Mouse (Mus musculus) cerebellum, postnatal 25 days (tissue): Measurements from ENCODE around the gene Tjp2.

Experiments
- DNase-seq, 2 experiments: peaks; one replicate each; pipeline ENCODE4 v3.0.0; 2021; ENCODE audit warnings: mixed read lengths in 2 of 2

The Tjp2 gene

GRCm38 (mm10) chr19:24176692-24177091, 48.1 kb downstream of the Tjp2 start:
- DNase-seq: no peak

DNA sequence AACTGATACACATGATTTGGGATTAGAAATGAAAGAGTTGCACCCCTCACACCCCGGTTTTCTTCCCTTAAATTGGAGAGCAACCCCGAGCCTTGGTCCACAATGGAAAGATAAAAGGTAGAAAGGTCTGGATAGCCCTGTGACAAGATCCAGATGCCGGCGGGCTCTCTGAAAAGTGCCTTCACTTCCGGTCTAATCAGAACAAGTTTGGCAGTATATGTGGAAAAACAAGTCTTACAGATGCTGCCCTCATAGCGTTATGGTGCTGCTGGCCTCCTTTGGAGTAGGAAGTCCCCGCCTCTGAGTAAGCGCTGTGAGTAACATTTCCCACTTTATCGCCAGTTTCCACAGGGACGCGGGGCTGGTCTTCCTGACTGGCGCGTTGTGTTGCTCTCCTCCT, 49.9 kb downstream of the Tjp2 start:
- DNase-seq: peak; percentile 24 to 34

DNA sequence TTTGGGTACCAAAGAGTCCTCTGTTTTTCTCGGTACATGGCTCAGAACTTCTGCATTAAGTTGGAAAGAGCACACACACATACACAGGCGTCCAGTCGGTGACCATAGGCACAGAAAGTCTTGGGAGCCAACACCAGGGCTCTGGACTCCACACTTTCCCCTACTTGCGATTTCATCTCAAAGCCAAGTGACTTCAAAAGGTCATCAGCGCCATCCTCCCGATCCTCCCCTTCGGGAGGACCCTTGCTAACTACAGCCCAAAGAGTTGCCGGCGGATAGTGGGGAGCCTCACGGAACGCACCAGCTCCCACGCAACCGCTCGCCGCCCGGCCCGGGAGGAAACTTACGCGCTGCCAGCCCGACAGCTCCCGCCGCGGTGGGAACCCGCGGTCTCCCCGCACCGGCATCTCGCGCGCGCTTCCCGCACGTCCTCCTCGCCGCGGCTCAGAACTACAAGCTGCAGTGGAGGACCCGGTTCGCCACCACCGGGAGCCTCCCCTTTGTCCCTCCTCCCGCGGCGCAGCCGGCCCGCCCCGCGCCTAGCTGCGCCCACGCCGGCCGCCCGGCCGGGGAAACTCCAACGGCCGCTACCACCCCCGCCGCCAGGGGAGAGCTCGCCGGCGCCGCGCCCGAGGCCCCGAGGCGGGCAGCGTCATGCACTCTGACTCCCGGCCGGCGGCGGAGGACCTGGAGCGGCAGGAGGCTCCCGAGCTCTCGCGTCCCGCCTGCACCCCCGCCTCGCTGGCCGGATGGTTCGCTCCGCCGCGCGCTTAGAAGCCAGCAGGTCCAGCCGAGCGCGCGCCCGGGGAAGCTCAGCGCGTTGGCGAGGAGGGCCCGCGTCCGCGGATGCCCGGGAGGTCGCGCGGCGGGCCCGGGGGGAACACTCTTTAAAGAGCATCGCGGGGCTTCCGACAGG, 51.0 kb downstream of the Tjp2 start:
- DNase-seq: peak; percentile 97 to 98

DNA sequence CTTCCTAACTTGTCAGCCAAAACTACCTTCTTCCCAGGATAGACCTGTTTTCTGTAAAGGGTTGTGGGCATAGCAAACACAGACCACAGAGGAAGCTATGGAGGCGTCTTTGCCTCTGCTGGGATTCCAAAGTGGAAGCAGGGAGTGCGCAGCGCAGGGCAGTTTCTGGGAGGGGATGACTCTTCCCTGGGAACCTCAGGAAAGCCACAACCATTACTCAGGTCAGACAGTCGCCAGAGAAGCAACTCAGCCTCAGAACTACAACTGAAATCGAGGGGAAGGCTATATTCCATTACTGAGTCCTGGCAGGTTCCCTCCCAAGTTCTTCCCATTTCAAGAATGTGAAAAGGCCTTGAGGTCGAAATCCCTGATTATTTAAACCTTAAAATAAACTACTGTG, 51.8 kb downstream of the Tjp2 start:
- DNase-seq: no peak

- DNase-seq: no peak
These were observed 56.3 kb downstream of the Tjp2 start for GRCm38 (mm10) chr19:24168531-24168930.

DNA sequence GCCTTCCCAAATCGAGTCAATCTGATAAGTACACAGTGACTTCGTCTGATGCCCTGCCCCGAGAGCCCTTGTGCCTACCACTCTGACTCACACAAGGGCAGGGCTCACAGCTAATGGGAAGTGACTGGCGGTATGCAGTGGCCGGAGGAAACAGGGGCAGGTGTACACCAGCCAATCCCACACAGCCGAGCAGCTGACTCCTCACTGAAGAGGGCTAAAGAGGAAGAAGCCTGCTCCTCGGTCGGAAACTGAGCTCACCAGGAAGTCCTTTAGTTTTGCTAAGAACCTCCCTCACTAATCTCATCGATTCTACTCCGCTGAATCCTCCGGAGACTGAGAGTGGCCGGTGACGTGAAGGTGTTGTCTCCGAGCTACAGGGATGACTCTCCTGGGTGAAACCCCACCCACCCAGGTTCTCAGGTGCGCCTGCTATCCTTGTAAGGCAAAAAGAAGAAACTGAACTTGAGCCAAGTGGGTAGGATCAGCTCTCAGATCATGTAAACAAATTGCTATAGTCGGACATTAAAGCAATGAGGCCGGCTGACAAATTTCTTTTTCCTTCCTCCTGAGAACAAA, 58.2 kb downstream of the Tjp2 start:
- peak in 1 of 2 experiments; percentile 22 for DNase-seq

- no peak for DNase-seq
These were observed 60.9 kb downstream of the Tjp2 start for GRCm38 (mm10) chr19:24163974-24164373.

- DNase-seq: no peak
These were observed 64.4 kb downstream of the Tjp2 start for GRCm38 (mm10) chr19:24160460-24160859.

GRCm38 (mm10) chr19:24159751-24160150, 65.1 kb downstream of the Tjp2 start:
- no peak for DNase-seq

- no peak for DNase-seq
These were observed 65.5 kb downstream of the Tjp2 start for GRCm38 (mm10) chr19:24159334-24159733.

GRCm38 (mm10) chr19:24156067-24156455, 68.8 kb downstream of the Tjp2 start:
- DNase-seq: no peak

GRCm38 (mm10) chr19:24155395-24156066, 69.3 kb downstream of the Tjp2 start:
- DNase-seq: no peak

DNA sequence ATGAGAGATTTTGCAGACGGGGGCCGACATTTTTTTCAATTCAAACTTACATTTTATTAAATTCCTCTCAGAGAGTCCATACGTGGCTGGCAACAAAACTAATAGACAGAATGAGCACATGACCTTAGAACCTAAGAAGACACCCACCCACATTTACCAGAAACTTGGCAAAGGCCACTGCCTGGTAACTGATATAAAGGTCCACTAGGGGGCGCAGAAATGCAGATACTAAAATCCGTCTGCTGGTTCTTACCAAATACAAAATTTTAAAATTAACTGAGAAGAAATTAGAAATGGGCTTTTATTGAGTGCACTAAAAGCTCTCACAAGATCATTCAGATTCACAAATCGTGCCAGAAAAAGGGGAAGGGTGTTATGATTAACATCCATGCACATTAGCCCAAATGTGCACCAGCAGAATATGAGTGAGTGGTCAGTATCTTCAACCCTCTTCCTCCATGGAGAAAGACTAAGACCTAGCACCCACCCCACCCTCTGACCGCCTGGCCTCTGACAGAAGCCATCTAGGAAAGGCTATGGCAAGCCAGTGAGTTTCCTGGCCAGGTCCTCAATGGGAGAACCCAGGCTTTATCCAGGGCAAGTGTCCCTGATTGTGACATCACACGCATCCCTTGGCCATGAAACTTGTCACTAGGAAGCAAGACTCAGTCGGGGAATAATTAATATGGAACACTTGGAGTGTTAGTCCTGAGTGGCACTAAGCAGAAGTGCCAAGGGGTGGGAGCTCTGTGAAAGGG, 71.4 kb downstream of the Tjp2 start:
- peak; percentile 41 to 66 for DNase-seq

DNA sequence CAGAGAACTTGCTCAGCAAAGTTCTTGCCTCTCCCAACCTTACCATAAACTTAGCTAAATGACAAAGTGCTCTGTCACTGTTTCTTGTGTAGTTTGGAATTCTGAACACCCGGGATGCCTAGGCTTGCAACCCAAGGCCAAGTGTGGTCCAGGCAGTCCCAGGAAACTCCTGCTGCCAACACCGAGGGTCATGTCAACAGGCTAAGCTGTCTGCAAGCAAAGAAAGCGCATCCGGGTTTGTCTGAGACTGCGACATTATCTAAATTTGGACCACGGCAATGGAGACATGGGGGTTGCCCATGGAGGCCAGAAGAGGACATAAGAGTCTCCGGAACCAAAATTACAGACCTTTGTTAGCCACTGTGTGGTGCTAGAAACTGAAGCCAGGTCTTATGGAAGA, 80.8 kb downstream of the Tjp2 start:
- no peak for DNase-seq

DNA sequence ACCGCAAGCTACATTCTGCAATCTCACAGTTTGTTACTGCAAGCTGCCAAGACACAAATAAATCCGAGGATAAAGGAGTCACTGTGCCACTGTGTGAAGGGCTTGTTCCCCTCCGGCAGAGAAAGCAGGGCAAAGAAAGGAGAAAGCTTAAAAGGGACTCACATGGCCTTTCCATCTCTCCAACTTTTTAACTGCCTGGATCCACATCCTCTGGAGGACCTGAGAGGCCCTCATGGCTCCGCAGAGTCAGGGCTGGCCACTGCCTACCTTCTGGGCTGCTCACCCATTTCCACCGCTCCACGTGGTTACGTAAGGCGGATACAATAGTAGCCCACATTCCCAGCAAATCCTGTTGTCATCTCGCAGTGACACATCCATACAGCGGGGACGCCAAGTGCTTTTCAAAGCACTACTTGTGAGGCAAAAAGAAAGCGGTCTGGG, 82.2 kb downstream of the Tjp2 start:
- peak in 1 of 2 experiments; percentile 10 for DNase-seq

GRCm38 (mm10) chr19:24140298-24140697, 84.5 kb downstream of the Tjp2 start:
- DNase-seq: no peak

DNA sequence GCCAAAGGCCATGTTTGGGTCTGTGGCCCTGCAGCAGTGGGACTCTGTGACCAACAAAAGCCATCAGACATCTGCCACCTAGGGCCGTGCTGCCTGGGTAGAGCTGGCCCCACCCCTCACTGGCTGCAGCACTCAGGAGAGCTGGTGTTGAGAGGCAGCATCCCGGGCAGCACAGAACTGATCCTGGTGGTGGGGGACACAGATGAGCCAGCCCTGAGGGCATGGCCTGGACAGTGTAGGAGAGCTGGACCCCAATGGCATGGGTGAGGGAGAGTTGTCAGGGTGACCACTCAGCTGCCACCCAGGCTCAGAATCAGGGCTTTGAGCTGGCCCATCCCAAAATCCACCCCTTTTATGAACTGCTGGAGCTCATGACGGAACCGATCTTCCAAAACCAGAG, 87.4 kb downstream of the Tjp2 start:
- DNase-seq: no peak

DNA sequence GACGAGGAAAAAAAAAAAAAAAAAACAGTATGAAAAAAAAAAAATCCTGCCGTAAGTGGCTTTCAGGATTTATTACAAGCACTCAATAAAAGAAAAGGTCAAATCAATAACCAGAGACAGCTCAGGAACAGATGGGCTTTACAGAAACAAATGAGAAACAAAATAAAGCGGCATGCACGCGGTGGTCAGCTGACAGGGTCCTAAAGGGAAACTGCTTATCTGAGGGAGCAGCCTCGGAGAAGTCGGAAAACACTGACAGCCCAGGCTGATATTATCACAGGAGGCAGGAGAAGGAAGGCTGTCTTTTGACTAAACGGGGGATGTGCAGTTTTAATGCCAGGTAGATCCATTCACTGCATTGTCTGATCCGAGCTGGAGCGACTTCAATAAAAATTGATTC, 89.8 kb downstream of the Tjp2 start:
- no peak for DNase-seq

DNA sequence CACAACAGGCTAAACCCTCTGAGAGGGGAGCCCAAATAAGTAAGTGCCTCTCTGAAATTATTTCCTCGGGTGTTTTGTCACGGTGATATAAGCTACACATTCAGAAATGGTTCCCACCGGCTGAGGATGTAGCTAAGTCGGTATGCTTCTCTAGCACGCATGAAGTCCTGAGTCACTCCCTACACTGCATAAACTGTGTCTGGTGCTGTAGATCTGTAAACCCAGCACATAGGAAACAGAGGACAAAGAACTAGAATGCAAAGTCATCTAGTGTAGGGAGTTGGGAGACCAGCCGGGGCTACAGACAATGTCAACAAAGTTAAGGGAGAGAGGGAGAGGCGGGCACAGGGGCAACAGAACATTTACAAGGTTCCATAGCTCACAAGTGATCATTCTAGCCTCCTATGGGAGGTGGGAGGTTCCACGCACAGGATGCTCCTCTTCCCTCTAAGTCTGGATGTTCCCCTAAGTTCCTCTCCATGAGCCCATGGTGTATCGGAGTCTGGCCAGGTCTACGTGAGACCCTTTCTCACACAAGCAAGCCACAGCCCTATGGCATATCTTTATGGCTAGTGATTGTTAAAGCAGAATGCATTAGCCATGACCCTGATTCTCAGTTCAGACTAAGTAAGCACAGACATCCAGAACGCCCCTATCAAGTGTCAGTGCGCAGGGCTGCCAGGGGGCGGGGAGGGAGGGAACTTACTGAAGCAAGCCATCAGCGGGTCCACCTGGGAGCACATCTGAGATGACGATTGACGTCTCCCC, 90.5 kb downstream of the Tjp2 start:
- DNase-seq: no peak

DNA sequence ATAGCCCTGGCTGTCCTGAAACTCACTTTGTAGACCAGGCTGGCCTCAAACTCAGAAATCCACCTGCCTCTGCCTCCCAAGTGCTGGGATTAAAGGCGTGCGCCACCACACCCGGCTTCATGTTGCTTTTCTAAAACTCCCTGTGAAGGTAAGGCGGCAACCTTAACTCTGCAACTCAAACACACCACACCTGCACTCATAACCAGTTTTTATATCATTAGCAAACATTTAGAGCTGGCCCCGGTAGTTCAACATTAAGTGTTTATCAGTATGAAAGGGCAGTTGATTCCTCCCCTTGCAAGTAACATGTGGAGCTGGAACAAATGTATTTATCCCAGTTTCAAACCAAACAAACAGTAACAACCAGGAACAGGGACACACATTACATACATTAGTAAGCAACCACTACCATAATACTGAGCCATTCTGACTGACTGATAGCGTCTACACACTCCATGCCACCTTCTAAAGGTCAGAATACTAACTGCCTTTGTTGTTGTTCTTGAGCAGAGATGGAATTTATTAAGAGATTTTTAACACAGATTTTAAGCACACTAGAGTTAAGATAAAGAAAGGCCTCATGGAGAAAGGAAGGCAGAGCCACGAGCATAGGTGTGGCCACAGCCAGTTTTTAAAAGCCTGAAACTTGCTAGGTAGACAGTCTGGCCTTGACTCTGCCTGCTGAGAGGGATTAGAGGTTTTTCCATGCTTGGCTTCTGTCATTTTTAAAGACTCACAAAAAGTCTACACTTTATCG, 101.1 kb downstream of the Tjp2 start:
- DNase-seq: no peak

DNA sequence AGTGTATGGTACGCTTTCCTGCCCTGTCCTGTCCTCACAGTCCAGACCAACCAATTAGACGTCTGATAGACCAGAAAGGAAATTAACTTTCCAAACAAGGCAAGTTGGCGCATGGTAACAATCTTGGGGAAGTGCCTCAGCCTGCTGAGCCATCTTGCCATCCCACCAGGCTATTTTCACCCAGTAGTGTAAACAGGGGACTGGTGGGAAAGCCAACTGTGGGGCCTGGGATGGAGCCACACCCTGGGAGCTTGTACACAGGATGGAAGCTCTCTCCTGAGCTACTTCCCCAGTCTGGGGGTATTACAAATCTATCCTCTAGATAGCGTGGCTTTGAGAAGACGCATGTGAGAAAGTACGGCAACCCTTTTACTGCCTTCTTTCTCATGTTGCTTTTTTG, 101.7 kb downstream of the Tjp2 start:
- DNase-seq: no peak
